Mouse (Mus musculus) regulatory T cell (primary cell): ENCODE measurements around the gene Gucy2f.

Experiments
- in situ Hi-C: fragments of 300-600 bp; cut with MboI, MseI; formaldehyde crosslinking; loops from one replicate; pipeline ENCODE4 v1.15.1; 2025; ENCODE audit warnings: high pct_unique_total_duplicates

The Gucy2f gene

GRCm38 (mm10) chrX:142196831-142197230 is at the start of gene Gucy2f:
Gene Gucy2f (minus strand): TSS chrX:142196931.
- in situ Hi-C loops, result loop anchor here (5.0 kb wide), 1 partner anchor 125 kb away; no protein-coding TSS in a partner anchor

- in situ Hi-C loops, result loop anchor here (25.0 kb wide), 1 partner anchor 291 kb away; no protein-coding TSS in a partner anchor
These were observed 49.1 kb upstream of the Gucy2f start for GRCm38 (mm10) chrX:142245682-142246327.

- in situ Hi-C loops, result loop anchor here (25.0 kb wide), 1 partner anchor 300 kb away; no protein-coding TSS in a partner anchor
These were observed 40.4 kb upstream of the Gucy2f start for GRCm38 (mm10) chrX:142237101-142237500.

- in situ Hi-C loops, result loop anchor here (25.0 kb wide), 1 partner anchor 301 kb away; no protein-coding TSS in a partner anchor
These were observed 39.4 kb upstream of the Gucy2f start for GRCm38 (mm10) chrX:142236146-142236545.

- in situ Hi-C loops, result loop anchor here (25.0 kb wide), 1 partner anchor 309 kb away; no protein-coding TSS in a partner anchor
These were observed 32.0 kb upstream of the Gucy2f start for GRCm38 (mm10) chrX:142228769-142229158.

- in situ Hi-C loops, result loop anchor here (25.0 kb wide), 1 partner anchor 309 kb away; no protein-coding TSS in a partner anchor
These were observed 31.5 kb upstream of the Gucy2f start for GRCm38 (mm10) chrX:142228055-142228768.

- in situ Hi-C loops, result loop anchor here (25.0 kb wide), 1 partner anchor 310 kb away; no protein-coding TSS in a partner anchor
These were observed 30.8 kb upstream of the Gucy2f start for GRCm38 (mm10) chrX:142227398-142228054.

GRCm38 (mm10) chrX:142226542-142226941 is 29.8 kb upstream of the Gucy2f start, which contains the start of gene Nxt2:
Gene Nxt2 (plus strand): TSS chrX:142226770.
- in situ Hi-C loops, result loop anchor here (25.0 kb wide), 1 partner anchor 311 kb away; no protein-coding TSS in a partner anchor

GRCm38 (mm10) chrX:142200295-142200694 is 3.6 kb upstream of the Gucy2f start:
- in situ Hi-C loops, result no loop called here

- in situ Hi-C loops, result loop anchor here (5.0 kb wide), 1 partner anchor 127 kb away; no protein-coding TSS in a partner anchor
These were observed 1.2 kb downstream of the Gucy2f start for GRCm38 (mm10) chrX:142195551-142195950.

- in situ Hi-C loops, result loop anchor here (5.0 kb wide), 1 partner anchor 63 kb away; no protein-coding TSS in a partner anchor
These were observed 2.3 kb downstream of the Gucy2f start for GRCm38 (mm10) chrX:142194420-142194819.

- in situ Hi-C loops, result loop anchor here (5.0 kb wide), 1 partner anchor 67 kb away; no protein-coding TSS in a partner anchor
These were observed 6.4 kb downstream of the Gucy2f start for GRCm38 (mm10) chrX:142190355-142190754.

GRCm38 (mm10) chrX:142189023-142189703 is 7.6 kb downstream of the Gucy2f start:
- in situ Hi-C loops, result no loop called here

GRCm38 (mm10) chrX:142182026-142182425 is 14.7 kb downstream of the Gucy2f start:
- in situ Hi-C loops, result no loop called here

- in situ Hi-C loops, result loop anchor here (10.0 kb wide), 1 partner anchor 962 kb away; no protein-coding TSS in a partner anchor
These were observed 19.8 kb downstream of the Gucy2f start for GRCm38 (mm10) chrX:142176981-142177380.

GRCm38 (mm10) chrX:142115779-142116178 is 81.0 kb downstream of the Gucy2f start:
- in situ Hi-C loops, result no loop called here

GRCm38 (mm10) chrX:142111236-142111635 is 85.5 kb downstream of the Gucy2f start:
- in situ Hi-C loops, result no loop called here

- in situ Hi-C loops, result loop anchor here (25.0 kb wide), 1 partner anchor 1110 kb away; no protein-coding TSS in a partner anchor
These were observed 99.8 kb downstream of the Gucy2f start for GRCm38 (mm10) chrX:142096904-142097303.

- in situ Hi-C loops, result loop anchor here (25.0 kb wide), 1 partner anchor 1108 kb away; no protein-coding TSS in a partner anchor
These were observed 101.2 kb downstream of the Gucy2f start for GRCm38 (mm10) chrX:142095579-142095978.

- in situ Hi-C loops, result no loop called here
These were observed 134.1 kb downstream of the Gucy2f start for GRCm38 (mm10) chrX:142062585-142062984.
